Mouse (Mus musculus) forebrain, postnatal 0 days (tissue): ENCODE measurements around the gene Tspan15. TPM values are rescaled to one million over a fixed set of nuclear protein-coding genes. Genes with fewer than 3 reads are reported as not detected.
A peak's percentile ranks its signal among the peaks of the same experiment; 100 is the strongest.

Experiments
- ATAC-seq: fragments of 200-750 bp; cut with Nextera tagmentation; 2 replicates; pipeline ENCODE4 v1.8.0; 2017; ENCODE audit warnings: mild to moderate bottlenecking, moderate library complexity
- DNase-seq: peaks from one replicate; pipeline ENCODE4 v3.0.0-alpha.2; 2015
- H3K27ac ChIP-seq: fragments of 300-500 bp; sonication (generic); 2 replicates; pipeline ENCODE4 v1.5.1; 2014; ENCODE audit warnings: low read depth, mild to moderate bottlenecking, antibody characterized with exemption, low read length, moderate library complexity, mixed read lengths
- H3K27me3 ChIP-seq: fragments of 300-500 bp; sonication (generic); 2 replicates; pipeline ENCODE4 v1.6.1; 2014; ENCODE audit warnings: mild to moderate bottlenecking, low read length, mixed read lengths; ENCODE audit not compliant: insufficient read depth
- H3K36me3 ChIP-seq: fragments of 300-500 bp; sonication (generic); 2 replicates; pipeline ENCODE4 v1.6.1; 2014; ENCODE audit warnings: mild to moderate bottlenecking, moderate library complexity; ENCODE audit not compliant: insufficient read depth
- H3K4me1 ChIP-seq: fragments of 300-500 bp; sonication (generic); 2 replicates; pipeline ENCODE4 v1.6.1; 2014; ENCODE audit warnings: antibody characterized with exemption; ENCODE audit not compliant: insufficient read depth
- H3K4me2 ChIP-seq: fragments of 300-500 bp; sonication (generic); 2 replicates; pipeline ENCODE4 v1.6.1; 2014; ENCODE audit warnings: low read depth, mild to moderate bottlenecking, moderate library complexity
- H3K4me3 ChIP-seq: fragments of 300-500 bp; sonication (generic); 2 replicates; pipeline ENCODE4 v1.5.1; 2014; ENCODE audit warnings: low read depth, low read length, mixed read lengths
- H3K9ac ChIP-seq: fragments of 300-500 bp; sonication (generic); 2 replicates; pipeline ENCODE4 v1.6.1; 2014; ENCODE audit warnings: mild to moderate bottlenecking
- H3K9me3 ChIP-seq: fragments of 300-500 bp; sonication (generic); 2 replicates; pipeline ENCODE4 v1.6.1; 2016; ENCODE audit warnings: low read length
- CTCF ChIP-seq: sonication (generic); IDR thresholded peaks from 2 replicates; pipeline ENCODE4 v1.5.1; 2016; ENCODE audit warnings: antibody characterized with exemption, control low read depth, low read depth
- WGBS: fragments of 180-500 bp; shearing (Covaris S2); extraction: QIAGEN DNeasy Blood & Tissue Kit; methylation state at CpG from one replicate; pipeline ENCODE4 v1.1.7; 2014; 5-methylcytosine and 5-hydroxymethylcytosine counted together
- polyA plus RNA-seq: library from polyadenylated mRNA; unstranded; fragments of >200 nt; fragmentation: Nextera tagmentation; extraction: Ambion mirVana; gene quantifications from 2 replicates; pipeline ENCODE4 v1.2.1, GENCODE M21; 2015
- total RNA-seq: library from RNA; depleted of rRNA; stranded (reverse); fragments of >200 nt; gene quantifications from 2 replicates; pipeline ENCODE4 v1.2.3, GENCODE M21; 2014

The Tspan15 gene
- total and polyA plus RNA-seq, 2 experiments from 2014 or later, result 11.6 to 15.2 TPM

GRCm38 (mm10) chr10:62190821-62191220 lies 40.2 kb downstream of the Tspan15 start:
- H3K4me2 ChIP-seq, result no peak overlapping the region
- 91% methylated on average over 7 of the region's 7 CpGs for WGBS
- TF ChIP-seq CTCF, result no peak
- no peak overlapping the region for H3K4me3 ChIP-seq
- no peak for DNase-seq
- no peaks in the 10 kb centered on the region for H3K27me3 ChIP-seq
- no peak overlapping the region for H3K9ac ChIP-seq
- 0 out of 2 replicates have a peak, but pooled peaks cover 4% of the 10 kb centered on the region for H3K4me1 ChIP-seq
- no peaks in the 10 kb centered on the region for H3K36me3 ChIP-seq
- ATAC-seq, result no peak
- no peaks in the 10 kb centered on the region for H3K9me3 ChIP-seq
- H3K27ac ChIP-seq, result no peak overlapping the region

GRCm38 (mm10) chr10:62189910-62190309 lies 41.1 kb downstream of the Tspan15 start:
- 83% methylated on average over 4 of the region's 4 CpGs for WGBS
- H3K9me3 ChIP-seq, result no peaks in the 10 kb centered on the region
- DNase-seq (no peak), ATAC-seq (no peak)
- no peak for TF ChIP-seq CTCF
- no peak overlapping the region for H3K4me3 ChIP-seq
- H3K27me3 ChIP-seq, result no peaks in the 10 kb centered on the region
- 0 out of 2 replicates have a peak, but pooled peaks cover 4% of the 10 kb centered on the region for H3K4me1 ChIP-seq
- H3K27ac ChIP-seq, result no peak overlapping the region
- no peaks in the 10 kb centered on the region for H3K36me3 ChIP-seq
- no peak overlapping the region for H3K4me2 ChIP-seq
- no peak overlapping the region for H3K9ac ChIP-seq

GRCm38 (mm10) chr10:62189303-62189702 lies 41.7 kb downstream of the Tspan15 start:
- Histone ChIP-seq H3K27ac (no peak overlapping the region), H3K4me3 (no peak overlapping the region), H3K4me1 (0 out of 2 replicates have a peak, but pooled peaks cover 4% of the 10 kb centered on the region), H3K9ac (no peak overlapping the region), H3K27me3 (no peaks in the 10 kb centered on the region), H3K4me2 (no peak overlapping the region), H3K9me3 (no peaks in the 10 kb centered on the region), H3K36me3 (no peaks in the 10 kb centered on the region)
- WGBS, result 88% methylated on average over 3 of the region's 3 CpGs
- no peak for TF ChIP-seq CTCF
- ATAC-seq, result no peak
- no peak for DNase-seq

GRCm38 (mm10) chr10:62186882-62187281 lies 44.2 kb downstream of the Tspan15 start:
- Histone ChIP-seq H3K4me3 (no peak overlapping the region), H3K4me2 (no peak overlapping the region), H3K4me1 (no peaks in the 10 kb centered on the region), H3K9ac (no peak overlapping the region), H3K9me3 (no peaks in the 10 kb centered on the region), H3K27ac (no peak overlapping the region), H3K27me3 (no peaks in the 10 kb centered on the region), H3K36me3 (no peaks in the 10 kb centered on the region)
- TF ChIP-seq CTCF, result peak; percentile 92
- ATAC-seq (peak; percentile 57), DNase-seq (peak; percentile 86)
- 21% methylated on average over 7 of the region's 7 CpGs for WGBS

GRCm38 (mm10) chr10:62183053-62183452 lies 48.0 kb downstream of the Tspan15 start:
- no peaks in the 10 kb centered on the region for H3K9me3 ChIP-seq
- ATAC-seq (peak; percentile 73), DNase-seq (peak; percentile 97)
- H3K9ac ChIP-seq, result no peak overlapping the region
- no peaks in the 10 kb centered on the region for H3K27me3 ChIP-seq
- WGBS, result 2% methylated on average over 10 of the region's 10 CpGs
- no peak overlapping the region for H3K4me3 ChIP-seq
- H3K36me3 ChIP-seq, result no peaks in the 10 kb centered on the region
- no peaks in the 10 kb centered on the region for H3K4me1 ChIP-seq
- no peak overlapping the region for H3K27ac ChIP-seq
- no peak overlapping the region for H3K4me2 ChIP-seq
- TF ChIP-seq CTCF, result peak; percentile 100

GRCm38 (mm10) chr10:62182471-62183014 lies 48.5 kb downstream of the Tspan15 start:
- no peak for DNase-seq
- H3K9me3 ChIP-seq, result no peaks in the 10 kb centered on the region
- WGBS, result 65% methylated on average over 6 of the region's 6 CpGs
- H3K36me3 ChIP-seq, result no peaks in the 10 kb centered on the region
- H3K4me2 ChIP-seq, result no peak overlapping the region
- no peak overlapping the region for H3K9ac ChIP-seq
- H3K4me1 ChIP-seq, result no peaks in the 10 kb centered on the region
- no peaks in the 10 kb centered on the region for H3K27me3 ChIP-seq
- H3K27ac ChIP-seq, result no peak overlapping the region
- ATAC-seq, result no peak
- no peak overlapping the region for H3K4me3 ChIP-seq
- TF ChIP-seq CTCF, result no peak

GRCm38 (mm10) chr10:62181701-62182100 lies 49.4 kb downstream of the Tspan15 start:
- H3K27me3 ChIP-seq, result no peaks in the 10 kb centered on the region
- TF ChIP-seq CTCF, result no peak
- no peak for ATAC-seq
- H3K27ac ChIP-seq, result no peak overlapping the region
- no peak overlapping the region for H3K4me3 ChIP-seq
- H3K36me3 ChIP-seq, result no peaks in the 10 kb centered on the region
- no peak overlapping the region for H3K4me2 ChIP-seq
- no peaks in the 10 kb centered on the region for H3K9me3 ChIP-seq
- WGBS, result 40% methylated on average over 3 of the region's 3 CpGs
- DNase-seq, result no peak
- H3K9ac ChIP-seq, result no peak overlapping the region
- H3K4me1 ChIP-seq, result no peaks in the 10 kb centered on the region

- no peak for DNase-seq
- Histone ChIP-seq H3K4me3 (no peak overlapping the region), H3K9ac (no peak overlapping the region), H3K4me1 (no peaks in the 10 kb centered on the region), H3K36me3 (no peaks in the 10 kb centered on the region), H3K27ac (no peak overlapping the region), H3K9me3 (no peaks in the 10 kb centered on the region), H3K27me3 (no peaks in the 10 kb centered on the region), H3K4me2 (no peak overlapping the region)
- no peak for ATAC-seq
- 92% methylated on average over 3 of the region's 3 CpGs for WGBS
- no peak for TF ChIP-seq CTCF
Observed at GRCm38 (mm10) chr10:62179944-62180343, 51.1 kb downstream of the Tspan15 start.
